Mouse (Mus musculus) stomach, postnatal 0 days (tissue): Measurements from ENCODE around the gene Samd4.

Experiments used
- CTCF ChIP-seq: IDR thresholded peaks from 2 replicates; pipeline ENCODE4 v1.5.1; 2016; ENCODE audit warnings: antibody characterized with exemption, low read depth, mild to moderate bottlenecking, moderate library complexity
- EP300 ChIP-seq: optimal IDR thresholded peaks from 2 replicates; pipeline ENCODE3; 2016; ENCODE audit warnings: antibody characterized with exemption

DNA sequence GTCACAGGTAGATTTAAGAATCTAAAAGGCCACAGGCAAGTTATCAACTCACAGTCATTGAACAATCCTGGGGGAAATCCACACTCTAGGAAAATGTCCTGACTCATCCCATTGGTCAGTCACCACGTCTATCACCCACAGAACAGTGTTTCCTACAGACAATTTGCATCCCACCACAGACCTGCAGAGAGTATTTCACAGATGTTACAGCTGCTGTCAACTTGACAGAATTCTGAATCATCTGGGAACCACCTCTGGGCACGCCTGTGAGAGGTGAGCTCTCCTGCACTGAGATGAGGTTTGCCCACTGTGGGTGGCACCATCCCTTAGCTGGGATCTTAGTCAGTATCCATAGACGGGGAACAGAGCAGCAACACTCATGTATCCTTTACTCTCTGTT lies 224.8 kb downstream of the Samd4 start:
- TF ChIP-seq EP300 = no peak
- TF ChIP-seq CTCF = no peak
